Mouse (Mus musculus) gastrocnemius, postnatal 4 days (tissue): ENCODE measurements around the gene Gm29609. TPM values are rescaled to one million over a fixed set of nuclear protein-coding genes. Genes with fewer than 3 reads are reported as not detected.

Experiments
- total RNA-seq, 2 experiments: library from RNA; stranded (reverse); gene quantifications; 2 replicates each; pipeline ENCODE4 v1.2.3; 2021

Gene Gm29609
- total RNA-seq, 2 experiments from 2014 or later = 1.6 to 4.6 TPM

Other genes with a start within 250 kb of the Gm29609 start
- 1 to 10 TPM; 9.5 to 10.0 TPM for gene Cgref1, start 234.3 kb downstream of the Gm29609 start, total RNA-seq
- gene Preb, start 219.6 kb downstream of the Gm29609 start, total RNA-seq = 10 to 100 TPM; 97.3 to 99.7 TPM
- gene Tcf23, start 211.2 kb downstream of the Gm29609 start, total RNA-seq = under 1 TPM in 1 of 2 experiments, not detected in 1; 0.10 TPM
- gene Atraid, start 131.6 kb downstream of the Gm29609 start, total RNA-seq = 100 to 1,000 TPM in 1 of 2 experiments, 10 to 100 TPM in 1; 92.4 to 102 TPM
- gene Slc5a6, start 131.0 kb downstream of the Gm29609 start, total RNA-seq = 10 to 100 TPM in 1 of 2 experiments, 1 to 10 TPM in 1; 8.2 to 13.8 TPM
- gene Cad, start 125.1 kb downstream of the Gm29609 start, total RNA-seq = 10 to 100 TPM; 40.4 to 41.0 TPM
- gene Dnajc5g, start 73.6 kb downstream of the Gm29609 start, total RNA-seq = not detected
- gene Slc30a3, start 71.7 kb downstream of the Gm29609 start, total RNA-seq = not detected
- 100 to 1,000 TPM; 139 to 160 TPM for gene Trim54, start 63.2 kb downstream of the Gm29609 start, total RNA-seq
- gene Ucn, start 41.1 kb downstream of the Gm29609 start, total RNA-seq = under 1 TPM in 1 of 2 experiments, not detected in 1; 0.62 TPM
- 10 to 100 TPM; 43.4 to 51.8 TPM for gene Mpv17, start 25.7 kb downstream of the Gm29609 start, total RNA-seq
- gene Gtf3c2, start 233 bp upstream of the Gm29609 start, total RNA-seq = 10 to 100 TPM; 39.7 to 47.0 TPM
- 10 to 100 TPM; 80.8 to 83.2 TPM for gene Snx17, start 13.3 kb upstream of the Gm29609 start, total RNA-seq
- gene Eif2b4, start 13.5 kb upstream of the Gm29609 start, total RNA-seq = 10 to 100 TPM; 33.1 to 42.9 TPM
- gene Zfp513, start 22.4 kb upstream of the Gm29609 start, total RNA-seq = 10 to 100 TPM; 12.2 to 13.0 TPM
- gene Ppm1g, start 40.8 kb upstream of the Gm29609 start, total RNA-seq = 10 to 100 TPM; 55.3 to 63.8 TPM
- gene Nrbp1, start 61.0 kb upstream of the Gm29609 start, total RNA-seq = 100 to 1,000 TPM in 1 of 2 experiments, 10 to 100 TPM in 1; 91.4 to 105 TPM
- gene Gm9970, start 61.3 kb upstream of the Gm29609 start, total RNA-seq = under 1 TPM in 1 of 2 experiments, not detected in 1; 0.70 TPM
- gene Krtcap3, start 71.8 kb upstream of the Gm29609 start, total RNA-seq = 1 to 10 TPM; 2.3 to 4.1 TPM
- gene Ift172, start 111.2 kb upstream of the Gm29609 start, total RNA-seq = 10 to 100 TPM; 30.6 to 40.8 TPM
- 10 to 100 TPM; 18.5 to 18.7 TPM for gene Fndc4, start 116.2 kb upstream of the Gm29609 start, total RNA-seq
- gene Gckr, start 117.5 kb upstream of the Gm29609 start, total RNA-seq = under 1 TPM; 0.22 to 0.36 TPM